Mouse (Mus musculus) stomach, embryonic 14.5 days (tissue): ENCODE data around the gene Sgo2b. TPM values are rescaled to one million over a fixed set of nuclear protein-coding genes. Genes with fewer than 3 reads are reported as not detected.
A peak's percentile ranks its signal among the peaks of the same experiment; 100 is the strongest.
"Not testable (repeated sequence)": the region's sequence is repeated elsewhere in the genome, so short reads cannot be mapped to it uniquely, and the experiment has no call there.

Experiments used
- ATAC-seq: fragments of 200-750 bp; cut with Nextera tagmentation; 2 replicates; pipeline ENCODE4 v1.8.0; 2017; ENCODE audit warnings: low read depth, moderate TSS enrichment; ENCODE audit not compliant: insufficient number of reproducible peaks, insufficient read depth, low FRiP score
- H3K27ac ChIP-seq: fragments of 300-500 bp; sonication (generic); 2 replicates; pipeline ENCODE4 v1.5.1; 2014; ENCODE audit warnings: mild to moderate bottlenecking, low read length, moderate library complexity, mixed read lengths
- H3K27me3 ChIP-seq: fragments of 300-500 bp; sonication (generic); 2 replicates; pipeline ENCODE4 v1.6.1; 2014; ENCODE audit warnings: low read length, control low read depth, mixed read lengths; ENCODE audit not compliant: control insufficient read depth, insufficient read depth
- H3K36me3 ChIP-seq: fragments of 300-500 bp; sonication (generic); 2 replicates; pipeline ENCODE4 v1.6.1; 2014; ENCODE audit warnings: mild to moderate bottlenecking, control low read depth, low read length, moderate library complexity, mixed read lengths; ENCODE audit not compliant: control insufficient read depth, insufficient read depth
- H3K4me1 ChIP-seq: fragments of 300-500 bp; sonication (generic); 2 replicates; pipeline ENCODE4 v1.6.1; 2014; ENCODE audit warnings: low read length, control low read depth, mixed read lengths; ENCODE audit not compliant: control insufficient read depth, insufficient read depth
- H3K4me2 ChIP-seq: fragments of 300-500 bp; sonication (generic); replicated peaks from 2 replicates; pipeline ENCODE4 v1.6.1; 2014; ENCODE audit warnings: low read depth, low read length, control low read depth
- H3K4me3 ChIP-seq: fragments of 300-500 bp; sonication (generic); 2 replicates; pipeline ENCODE4 v1.5.1; 2014; ENCODE audit warnings: low read depth, low read length, control low read depth
- H3K9ac ChIP-seq: fragments of 300-500 bp; sonication (generic); replicated peaks from 2 replicates; pipeline ENCODE4 v1.6.1; 2014; ENCODE audit warnings: low read depth, mild to moderate bottlenecking, control low read depth, low read length, moderate library complexity, mixed read lengths
- H3K9me3 ChIP-seq: fragments of 300-500 bp; sonication (generic); 2 replicates; pipeline ENCODE4 v1.6.1; 2016; ENCODE audit warnings: low read depth, low read length, control low read depth; ENCODE audit not compliant: control insufficient read depth
- WGBS: fragments of 180-500 bp; shearing (Covaris S2); extraction: QIAGEN DNeasy Blood & Tissue Kit; methylation state at CpG from one replicate; pipeline ENCODE4 v1.1.7; 2014; 5-methylcytosine and 5-hydroxymethylcytosine counted together
- polyA plus RNA-seq: library from polyadenylated mRNA; unstranded; fragments of >200 nt; fragmentation: Nextera tagmentation; extraction: Ambion mirVana; gene quantifications from 2 replicates; pipeline ENCODE4 v1.2.1, GENCODE M21; 2014

Gene Sgo2b
- polyA plus RNA-seq = 0.15 TPM in 1 of 2 replicates, not detected in the other

DNA sequence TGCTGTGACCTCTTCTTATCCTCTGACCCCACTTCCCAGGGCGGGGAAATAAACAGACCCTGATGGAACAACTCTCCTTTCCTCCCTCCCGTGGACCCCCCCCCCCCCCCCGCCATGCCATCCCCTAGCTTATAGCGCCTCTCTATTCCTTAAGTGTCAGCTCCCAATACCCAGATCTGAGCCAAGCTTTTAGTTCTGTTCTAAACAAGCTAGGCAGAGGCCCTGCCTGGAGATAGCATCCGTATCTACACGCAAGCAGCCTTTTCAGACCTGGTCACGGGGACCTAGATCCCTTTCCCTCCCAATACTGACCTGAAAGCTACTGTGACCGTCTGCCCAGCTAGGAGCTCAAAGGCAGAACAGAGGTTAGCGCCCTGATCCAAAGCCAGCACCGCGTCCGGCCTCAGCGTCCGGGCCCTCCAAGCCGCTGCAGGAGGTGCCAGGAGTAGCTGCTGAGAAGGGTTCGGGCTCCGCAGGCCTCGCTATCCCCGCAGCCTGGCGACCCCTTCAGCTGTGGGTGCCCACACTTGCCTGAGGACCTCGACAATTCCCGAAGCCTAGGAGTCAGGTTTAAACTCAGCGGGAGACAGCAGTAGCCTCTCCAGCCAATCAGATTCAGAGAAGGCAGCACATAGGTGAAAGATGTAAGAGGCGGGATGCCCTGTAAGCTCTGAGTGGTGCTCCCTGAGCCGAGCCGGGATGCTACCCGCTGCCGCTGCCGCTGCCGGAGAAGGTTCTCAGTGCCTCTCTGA lies at the start of gene Sgo2b:
Gene Sgo2b (minus strand): TSS at position 623 of the 752 bp plus-strand sequence.
- Histone ChIP-seq H3K4me2 (peak within 1 kb of the TSS; percentile 49), H3K4me1 (no peaks in the 10 kb centered on the region), H3K4me3 (peak within 1 kb of the TSS; percentile 13; the same call in 1 of the 2 replicates), H3K27ac (no peak within 1 kb of the TSS), H3K9me3 (no peaks in the 10 kb centered on the region), H3K9ac (no peak within 1 kb of the TSS), H3K27me3 (no peaks in the 10 kb centered on the region), H3K36me3 (no peaks in the 10 kb centered on the region)
- WGBS = 5% methylated on average over 28 of the region's 30 CpGs
- peak; percentile 63; the same call in 1 of the 2 replicates for ATAC-seq

DNA sequence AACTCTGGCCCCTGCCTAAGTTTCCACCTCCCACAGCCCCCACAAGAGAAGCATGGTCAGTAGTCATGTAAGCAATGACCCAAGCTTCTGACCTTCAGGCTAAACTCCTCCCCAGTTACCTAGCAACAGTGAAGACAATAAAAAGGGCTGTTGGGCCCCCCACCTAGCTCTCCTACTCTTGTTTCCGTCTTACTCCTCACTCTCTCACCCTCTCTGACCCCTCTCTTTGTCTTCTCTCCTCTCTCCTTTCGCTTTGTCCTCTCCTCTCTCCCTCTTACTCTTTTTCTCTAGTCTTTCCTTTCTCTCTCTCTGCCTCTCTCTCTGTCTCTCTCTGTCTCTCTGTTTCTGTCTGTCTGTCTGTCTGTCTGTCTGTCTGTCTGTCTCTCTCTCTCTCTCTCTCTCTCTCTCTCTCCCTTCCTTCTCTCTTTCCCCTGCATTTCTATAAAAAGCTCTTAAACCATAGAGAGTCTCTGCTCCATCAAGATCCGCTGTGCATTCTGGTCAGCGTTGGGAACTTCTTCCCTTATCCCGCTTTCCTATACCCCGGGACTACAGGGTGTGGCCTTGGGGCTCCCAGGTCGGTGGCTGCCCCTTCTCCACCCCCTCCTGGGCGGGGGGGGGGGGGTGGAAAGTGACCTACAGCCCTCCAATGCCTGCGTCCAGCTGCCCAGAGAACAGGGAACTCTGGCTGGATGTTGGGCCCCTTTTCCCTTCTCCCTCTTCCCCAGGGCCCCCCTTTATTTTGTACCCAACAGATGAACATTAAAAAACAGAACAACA lies 18.8 kb upstream of the Sgo2b start:
- H3K27me3 ChIP-seq, H3K4me1 ChIP-seq, H3K4me2 ChIP-seq, H3K9me3 ChIP-seq, H3K27ac ChIP-seq, H3K36me3 ChIP-seq, H3K4me3 ChIP-seq, ATAC-seq, H3K9ac ChIP-seq: not testable (repeated sequence)
- WGBS = 41% methylated on average over 9 of the region's 9 CpGs

DNA sequence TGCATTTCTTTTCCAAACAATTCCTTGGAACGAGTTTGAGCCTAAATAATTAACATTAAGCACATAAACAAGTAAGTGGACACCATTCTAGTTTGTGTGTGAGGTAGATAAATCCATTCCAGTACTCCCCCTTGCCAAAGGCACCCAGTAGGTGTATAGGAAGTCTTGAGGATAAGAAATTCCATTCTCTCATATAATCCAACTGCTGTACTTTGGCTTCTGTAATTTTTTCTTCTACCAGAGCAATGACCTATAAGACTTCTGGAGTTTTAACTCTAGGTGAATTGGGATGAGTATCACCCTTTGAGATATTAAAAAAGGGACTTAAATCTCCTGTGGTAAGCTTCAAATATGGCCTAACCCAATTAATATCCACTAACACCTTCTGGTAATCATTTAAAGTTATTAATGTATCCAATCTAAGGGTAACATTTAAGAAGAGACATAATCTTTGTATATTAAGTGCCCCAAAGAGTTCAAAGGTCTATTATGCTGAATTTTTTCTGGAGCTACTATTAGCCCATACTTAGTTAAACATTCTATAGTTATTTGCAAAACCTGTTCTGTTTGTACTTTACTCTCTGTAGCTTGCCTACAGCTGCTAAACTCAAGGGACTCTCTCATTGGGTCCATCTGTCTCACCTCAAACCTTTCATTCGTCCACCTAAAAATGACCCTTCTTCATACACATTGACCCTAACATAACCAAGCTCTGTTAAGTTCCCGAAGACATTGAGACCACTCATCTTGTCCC lies 9.2 kb upstream of the Sgo2b start:
- no peaks in the 10 kb centered on the region for H3K27me3 ChIP-seq
- H3K4me1 ChIP-seq = no peaks in the 10 kb centered on the region
- H3K4me3 ChIP-seq = no peak overlapping the region
- no peaks in the 10 kb centered on the region for H3K9me3 ChIP-seq
- no peak for ATAC-seq
- H3K9ac ChIP-seq = no peak overlapping the region
- H3K4me2 ChIP-seq = no peak overlapping the region
- H3K36me3 ChIP-seq = no peaks in the 10 kb centered on the region
- WGBS = 77% methylated on average over 3 of the region's 3 CpGs
- H3K27ac ChIP-seq = no peak overlapping the region

DNA sequence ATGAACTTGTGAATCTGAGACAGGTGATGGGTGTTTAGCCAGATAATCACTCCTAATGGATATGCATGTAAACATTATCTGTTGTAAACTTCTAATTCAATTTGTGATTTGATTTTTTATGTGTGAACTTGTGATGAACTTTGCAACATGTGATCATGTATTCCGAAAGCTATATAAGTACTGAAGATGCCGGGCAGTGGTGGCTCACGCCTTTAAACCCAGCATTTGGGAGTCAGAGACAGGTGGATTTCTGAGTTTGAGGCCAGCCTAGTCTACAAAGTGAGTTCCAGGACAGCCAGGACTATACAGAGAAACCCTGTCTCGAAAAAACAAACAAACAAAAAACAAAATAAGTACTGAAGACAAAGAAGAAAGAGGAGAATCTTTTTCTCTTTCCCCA lies 1.8 kb upstream of the Sgo2b start:
- H3K27me3 ChIP-seq, H3K9ac ChIP-seq, H3K4me3 ChIP-seq, ATAC-seq, H3K4me1 ChIP-seq, H3K9me3 ChIP-seq, H3K27ac ChIP-seq, H3K4me2 ChIP-seq, H3K36me3 ChIP-seq: not testable (repeated sequence)
- 78% methylated on average over 4 of the region's 4 CpGs for WGBS

GRCm38 (mm10) chr8:63933171-63933570 lies 18.9 kb downstream of the Sgo2b start:
- no peaks in the 10 kb centered on the region for H3K9me3 ChIP-seq
- 76% methylated on average over 7 of the region's 7 CpGs for WGBS
- no peak for ATAC-seq

GRCm38 (mm10) chr8:63929301-63930097 lies 22.5 kb downstream of the Sgo2b start:
- no peak overlapping the region for H3K27ac ChIP-seq
- no peak overlapping the region for H3K4me3 ChIP-seq
- no peaks in the 10 kb centered on the region for H3K27me3 ChIP-seq
- no peaks in the 10 kb centered on the region for H3K36me3 ChIP-seq
- H3K9me3 ChIP-seq = no peaks in the 10 kb centered on the region
- no peak for ATAC-seq
- no peak overlapping the region for H3K9ac ChIP-seq
- WGBS = 79% methylated on average over 3 of the region's 3 CpGs
- H3K4me2 ChIP-seq = no peak overlapping the region
- H3K4me1 ChIP-seq = no peaks in the 10 kb centered on the region

More at GRCm38 (mm10) chr8:63933171-63933570, 18.9 kb downstream of the Sgo2b start:
- H3K27ac ChIP-seq = no peak overlapping the region
- no peak overlapping the region for H3K4me3 ChIP-seq
- no peak overlapping the region for H3K4me2 ChIP-seq
- H3K4me1 ChIP-seq = no peaks in the 10 kb centered on the region
- no peaks in the 10 kb centered on the region for H3K27me3 ChIP-seq
- H3K36me3 ChIP-seq = no peaks in the 10 kb centered on the region
- H3K9ac ChIP-seq = no peak overlapping the region

DNA sequence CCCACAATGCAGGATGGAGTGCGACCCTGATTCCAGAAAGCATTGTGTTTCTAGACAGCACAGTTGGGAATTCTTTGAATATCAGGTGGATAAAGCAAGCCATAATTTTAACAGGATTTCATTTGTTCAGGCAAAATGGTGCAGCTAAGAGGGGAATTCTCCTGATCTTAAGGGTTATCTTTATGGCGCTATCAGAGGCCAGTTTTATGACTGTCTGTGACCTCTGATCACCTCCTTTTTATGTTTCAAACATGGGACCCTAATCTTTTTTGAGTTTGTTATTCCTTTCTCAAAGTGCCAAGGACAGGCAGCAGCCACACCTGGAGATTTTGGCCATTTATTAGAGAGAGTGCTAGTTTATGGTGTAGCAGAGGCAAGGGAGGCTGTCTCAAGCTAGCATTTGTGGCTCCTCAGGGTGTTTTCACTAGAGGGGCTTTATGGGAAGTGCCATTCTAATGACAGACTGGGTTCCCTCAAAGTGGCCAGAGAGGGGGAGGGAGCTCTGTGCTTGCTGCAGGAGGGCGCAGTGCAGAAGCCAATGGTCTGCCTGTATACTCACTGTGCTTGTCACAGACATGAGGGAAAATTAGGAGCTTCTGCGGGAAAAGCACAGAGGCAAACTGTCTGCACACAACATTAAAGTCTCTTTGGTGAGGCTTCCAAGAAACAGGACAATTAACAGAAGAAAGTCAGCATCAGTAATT lies 30.6 kb downstream of the Sgo2b start:
- Histone ChIP-seq H3K27me3 (no peaks in the 10 kb centered on the region), H3K36me3 (no peaks in the 10 kb centered on the region), H3K9me3 (no peaks in the 10 kb centered on the region), H3K4me1 (no peaks in the 10 kb centered on the region), H3K4me3 (no peak overlapping the region), H3K27ac (no peak overlapping the region), H3K4me2 (no peak overlapping the region), H3K9ac (no peak overlapping the region)
- ATAC-seq = no peak
- WGBS = 49% methylated on average over 4 of the region's 4 CpGs
